Mouse (Mus musculus): Measurements from ENCODE around the gene Zc3hav1. TPM values are rescaled to one million over a fixed set of nuclear protein-coding genes. Genes with fewer than 3 reads are reported as not detected.

The Zc3hav1 gene
- polyA plus RNA-seq, 1 experiment from 2014 or later, result 22.7 TPM

DNA sequence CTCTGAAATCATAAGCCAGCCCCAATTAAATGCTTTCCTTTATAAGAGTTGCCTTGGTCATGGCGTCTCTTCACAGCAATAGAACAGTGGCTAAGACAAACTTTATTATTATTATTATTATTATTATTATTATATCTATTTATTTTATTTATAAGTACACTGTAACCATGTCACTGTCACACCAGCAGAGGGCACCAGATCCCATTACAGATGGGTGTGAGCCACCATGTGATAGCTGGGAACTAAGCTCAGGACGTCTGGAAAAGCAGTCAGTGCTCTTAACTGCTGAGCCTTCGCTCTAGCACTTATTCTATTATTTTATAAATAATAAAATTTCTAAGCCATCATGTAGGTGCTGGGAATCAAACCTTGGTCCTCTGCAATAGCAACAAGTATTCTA is 60.7 kb downstream of the Zc3hav1 start:
- no peaks in the 10 kb centered on the region for H3K27me3 ChIP-seq (replicated peaks; ENCODE audit: control insufficient read depth, insufficient read depth, low read length)
- peak; percentile 27; the same call in 1 of the 2 replicates for TF ChIP-seq CTCF (IDR thresholded peaks at IDR 0.05; ENCODE audit: low read depth)
- H3K4me2 ChIP-seq (replicated peaks; ENCODE audit: low read depth), result no peak overlapping the region
- H3K9ac ChIP-seq (ENCODE audit: low read depth, low read length), result no peak overlapping the region
- peaks cover 29% of the 10 kb centered on the region for H3K36me3 ChIP-seq (ENCODE audit: control insufficient read depth, insufficient read depth)
- no peak overlapping the region for H3K27ac ChIP-seq (ENCODE audit: low read depth, low read length)
- H3K4me3 ChIP-seq (ENCODE audit: low read depth, low read length), result no peak overlapping the region
- 72% methylated on average over 3 of the region's 3 CpGs for WGBS
- H3K4me1 ChIP-seq (replicated peaks; ENCODE audit: control insufficient read depth, insufficient read depth, low read length), result no peaks in the 10 kb centered on the region
- no peaks in the 10 kb centered on the region for H3K9me3 ChIP-seq (ENCODE audit: control insufficient read depth)
- no peak for ATAC-seq

DNA sequence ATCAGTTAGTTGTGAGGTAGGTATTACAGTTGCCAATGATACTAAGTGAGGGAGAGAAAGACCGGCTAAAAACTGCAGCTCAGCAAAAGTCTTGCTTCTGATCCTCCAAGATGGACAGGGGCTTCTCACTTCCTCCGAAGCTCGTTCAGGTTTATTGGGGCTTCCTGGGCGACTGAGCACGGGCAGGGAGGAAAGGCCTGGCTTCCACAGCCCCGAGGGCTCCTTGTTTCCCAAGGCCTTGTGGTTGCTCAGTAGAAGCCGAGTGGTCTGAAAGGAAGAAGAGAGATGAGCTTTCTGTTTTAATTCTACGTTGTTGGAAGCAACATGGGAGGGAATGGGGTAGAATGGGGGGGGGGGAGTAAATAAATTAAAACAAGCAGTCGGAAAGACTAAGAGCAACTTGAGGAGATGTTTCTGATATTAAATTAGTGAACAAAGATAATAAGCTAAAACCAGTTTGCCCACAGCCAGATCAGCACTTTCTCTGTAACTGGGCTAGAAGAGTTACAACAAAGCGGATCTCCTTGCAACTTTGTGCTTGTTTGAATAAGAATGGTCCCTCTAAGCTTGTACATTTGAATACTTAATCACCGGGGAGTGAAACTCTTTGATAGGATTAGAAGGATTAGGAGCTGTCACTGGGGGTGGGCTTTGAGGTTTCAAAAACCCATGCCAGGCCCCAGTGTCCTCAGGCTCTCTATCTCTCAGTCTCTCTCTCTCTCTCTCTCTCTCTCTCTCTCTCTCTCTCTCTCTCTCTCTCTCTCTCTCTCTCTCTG is 61.3 kb downstream of the Zc3hav1 start:
- no peak for TF ChIP-seq CTCF (IDR thresholded peaks at IDR 0.05; ENCODE audit: low read depth)
- Histone ChIP-seq H3K27me3 (replicated peaks; ENCODE audit: control insufficient read depth, insufficient read depth, low read length) (no peaks in the 10 kb centered on the region), H3K4me1 (replicated peaks; ENCODE audit: control insufficient read depth, insufficient read depth, low read length) (no peaks in the 10 kb centered on the region), H3K4me2 (replicated peaks; ENCODE audit: low read depth) (no peak overlapping the region), H3K9me3 (ENCODE audit: control insufficient read depth) (no peaks in the 10 kb centered on the region), H3K36me3 (ENCODE audit: control insufficient read depth, insufficient read depth) (peaks cover 29% of the 10 kb centered on the region), H3K9ac (ENCODE audit: low read depth, low read length) (no peak overlapping the region), H3K27ac (ENCODE audit: low read depth, low read length) (no peak overlapping the region), H3K4me3 (ENCODE audit: low read depth, low read length) (no peak overlapping the region)
- WGBS, result 78% methylated on average over 11 of the region's 11 CpGs
- no peak for ATAC-seq

DNA sequence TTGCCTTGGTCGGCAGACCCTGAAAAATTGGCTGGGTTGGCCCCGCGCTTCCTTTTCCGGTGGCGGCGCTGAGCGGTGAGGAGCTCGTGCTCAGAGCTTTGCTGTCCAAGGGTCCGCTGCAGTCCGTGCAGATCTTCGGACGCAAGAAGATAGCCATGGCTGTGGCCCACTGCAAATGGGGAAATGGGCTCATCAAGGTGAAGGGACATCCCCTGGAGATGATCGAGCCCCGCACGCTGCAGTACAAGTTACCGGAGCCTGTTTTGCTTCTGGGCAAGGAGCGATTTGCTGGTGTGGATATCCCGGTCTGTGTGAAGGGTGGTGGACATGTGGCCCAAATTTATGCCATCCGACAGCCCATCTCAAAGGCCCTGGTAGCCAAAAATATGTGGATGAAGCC is 70.0 kb downstream of the Zc3hav1 start:
- Histone ChIP-seq H3K9me3 (ENCODE audit: control insufficient read depth) (no peaks in the 10 kb centered on the region), H3K27ac (ENCODE audit: low read depth, low read length) (no peak overlapping the region), H3K4me3 (ENCODE audit: low read depth, low read length) (no peak overlapping the region), H3K27me3 (replicated peaks; ENCODE audit: control insufficient read depth, insufficient read depth, low read length) (no peaks in the 10 kb centered on the region), H3K9ac (ENCODE audit: low read depth, low read length) (no peak overlapping the region), H3K4me2 (replicated peaks; ENCODE audit: low read depth) (no peak overlapping the region), H3K36me3 (ENCODE audit: control insufficient read depth, insufficient read depth) (peaks cover 18% of the 10 kb centered on the region), H3K4me1 (replicated peaks; ENCODE audit: control insufficient read depth, insufficient read depth, low read length) (no peaks in the 10 kb centered on the region)
- ATAC-seq, result no peak
- TF ChIP-seq CTCF (IDR thresholded peaks at IDR 0.05; ENCODE audit: low read depth), result no peak
- WGBS, result 99% methylated on average over 19 of the region's 19 CpGs

DNA sequence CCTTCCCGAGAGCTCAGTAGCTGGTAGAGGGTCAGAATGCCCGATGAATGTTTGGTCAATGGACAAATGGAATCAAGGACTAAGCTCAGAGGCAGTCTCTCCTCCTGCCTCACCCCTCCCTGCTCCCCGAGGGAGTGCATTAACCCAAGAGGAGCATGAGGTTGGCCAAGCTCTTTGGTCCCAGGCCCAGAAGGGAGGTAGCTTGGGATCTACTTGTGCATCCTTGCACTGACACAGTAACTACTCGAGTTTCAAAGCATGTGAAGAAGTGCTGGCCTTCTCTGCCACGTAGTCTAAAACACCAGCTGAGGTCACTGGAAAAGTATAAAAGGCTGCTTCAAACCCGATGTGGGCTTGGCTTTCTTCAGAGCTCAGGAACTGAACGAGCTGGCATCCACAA is 89.9 kb downstream of the Zc3hav1 start:
- Histone ChIP-seq H3K4me3 (ENCODE audit: low read depth, low read length) (no peak overlapping the region), H3K9me3 (ENCODE audit: control insufficient read depth) (no peaks in the 10 kb centered on the region), H3K4me1 (replicated peaks; ENCODE audit: control insufficient read depth, insufficient read depth, low read length) (no peaks in the 10 kb centered on the region), H3K4me2 (replicated peaks; ENCODE audit: low read depth) (no peak overlapping the region), H3K36me3 (ENCODE audit: control insufficient read depth, insufficient read depth) (no peaks in the 10 kb centered on the region), H3K27ac (ENCODE audit: low read depth, low read length) (no peak overlapping the region), H3K27me3 (replicated peaks; ENCODE audit: control insufficient read depth, insufficient read depth, low read length) (no peaks in the 10 kb centered on the region), H3K9ac (ENCODE audit: low read depth, low read length) (no peak overlapping the region)
- ATAC-seq, result no peak
- WGBS, result 72% methylated on average over 7 of the region's 7 CpGs
- no peak for TF ChIP-seq CTCF (IDR thresholded peaks at IDR 0.05; ENCODE audit: low read depth)

DNA sequence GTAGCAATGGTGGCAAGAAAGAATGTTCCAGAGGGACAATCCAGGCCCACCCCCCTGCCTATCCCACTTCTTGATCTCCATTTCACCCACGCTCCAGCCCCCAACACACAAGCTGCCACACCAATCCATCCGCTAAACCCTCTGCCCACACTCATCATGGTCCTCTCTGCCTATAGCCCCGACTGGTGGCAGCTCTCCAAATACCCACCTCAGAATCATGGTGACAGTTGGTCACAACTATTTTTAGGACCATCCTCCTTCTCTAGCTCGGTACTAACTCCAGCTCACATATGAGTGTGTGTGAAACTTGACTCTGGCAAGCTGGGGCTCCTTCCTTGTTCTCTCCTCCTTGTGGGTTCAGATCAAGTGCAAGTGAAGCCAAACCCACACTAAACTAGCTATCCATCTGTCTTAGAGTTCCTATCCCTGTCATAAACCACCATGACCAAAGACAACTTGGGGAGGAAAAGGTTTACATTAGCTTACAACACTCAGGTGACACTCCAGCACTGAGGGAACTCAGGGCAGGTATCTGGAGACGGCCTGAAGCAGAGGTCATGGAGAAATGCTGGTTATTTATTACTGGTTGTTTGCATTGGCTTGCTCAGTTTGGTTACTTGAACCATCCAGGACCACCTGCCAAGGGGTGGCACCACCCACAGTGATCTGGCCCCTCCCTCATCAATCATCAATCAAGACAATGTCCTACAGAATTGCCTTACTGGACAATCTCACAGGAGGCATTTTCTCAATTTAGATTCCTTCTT is 90.8 kb downstream of the Zc3hav1 start:
- 64% methylated on average over 5 of the region's 5 CpGs for WGBS
- no peak for TF ChIP-seq CTCF (IDR thresholded peaks at IDR 0.05; ENCODE audit: low read depth)

DNA sequence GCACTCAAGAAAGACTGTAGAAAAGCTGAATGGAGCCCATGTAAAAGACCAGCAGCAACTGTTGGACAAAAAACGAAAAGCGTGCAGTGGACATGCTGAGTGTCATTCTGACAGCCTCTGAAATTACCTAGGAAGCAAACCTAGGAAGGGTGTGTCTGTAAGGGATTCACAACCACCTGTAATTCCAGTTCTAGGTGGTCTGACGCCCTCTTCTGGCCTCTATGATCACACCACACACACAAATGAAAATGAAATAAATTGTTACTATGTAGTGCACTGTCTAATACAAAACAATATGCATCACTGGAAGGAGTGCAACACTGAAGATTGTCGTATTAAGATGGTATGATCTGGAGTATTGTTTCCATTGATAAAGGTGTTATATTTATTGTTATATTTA is 92.5 kb downstream of the Zc3hav1 start:
- peak; percentile 44 for TF ChIP-seq CTCF (IDR thresholded peaks at IDR 0.05; ENCODE audit: low read depth)
- 72% methylated on average over 4 of the region's 4 CpGs for whole genome bisulfite sequencing

More for the DNA sequence above, 90.8 kb downstream of the Zc3hav1 start:
- H3K9ac ChIP-seq (ENCODE audit: low read depth, low read length), result no peak overlapping the region
- H3K4me1 ChIP-seq (replicated peaks; ENCODE audit: control insufficient read depth, insufficient read depth, low read length), result no peaks in the 10 kb centered on the region
- H3K27ac ChIP-seq (ENCODE audit: low read depth, low read length), result no peak overlapping the region
- H3K9me3 ChIP-seq (ENCODE audit: control insufficient read depth), result no peaks in the 10 kb centered on the region
- no peak for ATAC-seq
- no peaks in the 10 kb centered on the region for H3K36me3 ChIP-seq (ENCODE audit: control insufficient read depth, insufficient read depth)
- no peak overlapping the region for H3K4me3 ChIP-seq (ENCODE audit: low read depth, low read length)
- H3K4me2 ChIP-seq (replicated peaks; ENCODE audit: low read depth), result no peak overlapping the region
- H3K27me3 ChIP-seq (replicated peaks; ENCODE audit: control insufficient read depth, insufficient read depth, low read length), result no peaks in the 10 kb centered on the region

More for the DNA sequence above, 92.5 kb downstream of the Zc3hav1 start:
- no peaks in the 10 kb centered on the region for H3K4me1 ChIP-seq (replicated peaks; ENCODE audit: control insufficient read depth, insufficient read depth, low read length)
- no peak overlapping the region for H3K4me2 ChIP-seq (replicated peaks; ENCODE audit: low read depth)
- H3K9ac ChIP-seq (ENCODE audit: low read depth, low read length), result no peak overlapping the region
- no peak overlapping the region for H3K4me3 ChIP-seq (ENCODE audit: low read depth, low read length)
- H3K9me3 ChIP-seq (ENCODE audit: control insufficient read depth), result no peaks in the 10 kb centered on the region
- no peak overlapping the region for H3K27ac ChIP-seq (ENCODE audit: low read depth, low read length)
- no peaks in the 10 kb centered on the region for H3K27me3 ChIP-seq (replicated peaks; ENCODE audit: control insufficient read depth, insufficient read depth, low read length)
- no peak for ATAC-seq
- no peaks in the 10 kb centered on the region for H3K36me3 ChIP-seq (ENCODE audit: control insufficient read depth, insufficient read depth)
